Comparison of ENCODE assay signal across 20 mouse cellular contexts in the genomic region with DNA sequence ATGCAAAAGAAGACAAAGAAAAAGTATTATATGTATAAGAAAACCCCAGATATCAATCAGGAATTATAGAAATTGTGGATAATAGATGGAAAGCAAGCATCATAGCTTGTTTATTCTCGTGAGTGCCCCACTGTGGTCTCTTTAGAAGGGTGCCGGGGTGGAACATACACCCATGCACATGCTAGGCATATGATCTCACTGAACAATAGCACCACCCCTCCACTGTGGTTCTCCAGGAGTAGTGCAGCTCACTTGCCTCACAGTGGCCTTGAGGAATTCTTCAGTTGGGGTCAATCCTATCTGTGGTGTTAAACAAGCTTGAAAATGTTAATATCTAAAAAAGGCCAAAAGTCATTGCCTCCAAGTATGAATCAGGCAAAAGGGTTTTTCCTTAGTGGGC.
A peak's percentile ranks its signal among the peaks of the same experiment; 100 is the strongest.
DNase-seq lines count a peak whose midpoint lies in the region; ATAC-seq and TF ChIP-seq lines count a peak whose summit lies in the region.
"Had no signal": no experiment of that assay in that cellular context is flagged by ENCODE, and none has a peak within 500 bp of the region (broad histone marks: within the 10 kb centered on the region; RNA-seq: fewer than 3 reads in every experiment).

No protein-coding gene starts in this region.

- no peak overlapping the region for H3K9ac ChIP-seq in lung, postnatal 0 days (replicated peaks; ENCODE audit: low read depth)
- H3K9ac ChIP-seq: heart, embryonic 15.5 days; hindbrain, embryonic 12.5 days had no signal

- no peak for TF ChIP-seq EP300 in lung, postnatal 0 days (IDR thresholded peaks at IDR 0.05)

- 0 out of 2 replicates have a peak, but pooled peaks cover 3% of the 10 kb centered on the region for H3K9me3 ChIP-seq in heart, embryonic 10.5 days
- H3K9me3 ChIP-seq in lung, postnatal 0 days (ENCODE audit: low read length), result no peaks in the 10 kb centered on the region
- H3K9me3 ChIP-seq: heart, embryonic 15.5 days had no signal

- peak; percentile 54 for DNase-seq in heart, embryonic 10.5 days (ENCODE audit: low spot score)
- DNase-seq in heart, adult 18-20 months, result no peak
- peak; percentile 7 for DNase-seq in lung, postnatal 0 days (ENCODE audit: low spot score)
- DNase-seq in lung, postnatal 10 days, result no peak
- DNase-seq in R1 (ENCODE audit: low read depth, low spot score), result peak; percentile 25
- peak; percentile 26 for DNase-seq in retina, postnatal 1 day
- no peak for DNase-seq in right cerebral cortex, postnatal 25 days
- DNase-seq in layer of hippocampus, adult 18-20 months (ENCODE audit: low spot score in 2 of 2), result no peak
- DNase-seq: adrenal gland, postnatal 10 days; cerebellum, adult 18-20 months; cerebellum, postnatal 36 days; gastrocnemius, postnatal 36 days; kidney, adult 18-20 months; kidney, postnatal 36 days; left cerebral cortex, postnatal 4 days; lung, adult 18-20 months; midbrain, embryonic 14.5 days; right cerebral cortex, adult 18-20 months had no signal

- H3K36me3 ChIP-seq in heart, embryonic 10.5 days, result no peaks in the 10 kb centered on the region
- no peaks in the 10 kb centered on the region for H3K36me3 ChIP-seq in lung, postnatal 0 days (ENCODE audit: insufficient read depth, low read length)
- H3K36me3 ChIP-seq: heart, embryonic 15.5 days; hindbrain, embryonic 12.5 days had no signal

- peaks cover 5% of the 10 kb centered on the region; the same call in 1 of the 2 replicates for H3K27me3 ChIP-seq in heart, embryonic 10.5 days (ENCODE audit: insufficient read depth, poor library complexity, severe bottlenecking)
- H3K27me3 ChIP-seq in lung, postnatal 0 days (replicated peaks; ENCODE audit: insufficient read depth, low read length), result no peaks in the 10 kb centered on the region
- H3K27me3 ChIP-seq: heart, embryonic 15.5 days; hindbrain, embryonic 12.5 days had no signal

- H3K4me2 ChIP-seq in lung, postnatal 0 days (replicated peaks; ENCODE audit: low read depth, low read length), result no peak overlapping the region
- H3K4me2 ChIP-seq: heart, embryonic 15.5 days; hindbrain, embryonic 12.5 days had no signal

- no peak overlapping the region for H3K27ac ChIP-seq in heart, embryonic 10.5 days
- no peak overlapping the region for H3K27ac ChIP-seq in lung, postnatal 0 days (ENCODE audit: low read length)
- H3K27ac ChIP-seq: heart, embryonic 15.5 days; hindbrain, embryonic 12.5 days had no signal

- 74% methylated on average over 2 of the region's 2 CpGs for WGBS in heart, embryonic 10.5 days
- WGBS in lung, postnatal 0 days, result 74% methylated on average over 2 of the region's 2 CpGs

- H3K4me3 ChIP-seq in heart, embryonic 10.5 days, result no peak overlapping the region
- no peak overlapping the region for H3K4me3 ChIP-seq in lung, postnatal 0 days (ENCODE audit: low read depth, low read length)
- H3K4me3 ChIP-seq: heart, embryonic 15.5 days; hindbrain, embryonic 12.5 days had no signal

- no peak for ATAC-seq in lung, postnatal 0 days

- H3K4me1 ChIP-seq in heart, embryonic 10.5 days, result peaks cover 18% of the 10 kb centered on the region; the same call in 1 of the 2 replicates
- no peaks in the 10 kb centered on the region for H3K4me1 ChIP-seq in lung, postnatal 0 days (ENCODE audit: insufficient read depth, low read depth, low read length)
- H3K4me1 ChIP-seq: hindbrain, embryonic 12.5 days had no signal

- TF ChIP-seq CTCF in lung, postnatal 0 days (IDR thresholded peaks at IDR 0.05), result peak; percentile 45

Comparison
In these comparisons a context has a peak if more than half of its experiments do, and no peak if none do; other contexts are left out.
1. DNase-seq: peak in heart, embryonic 10.5 days (single experiment), lung, postnatal 0 days (single experiment), R1 (single experiment) and retina, postnatal 1 day (single experiment); none in heart, adult 18-20 months (0 of 2), lung, postnatal 10 days (single experiment), right cerebral cortex, postnatal 25 days (single experiment) and layer of hippocampus, adult 18-20 months (0 of 2).